Mouse (Mus musculus) Patski (cell line): Measurements from ENCODE around the gene Bspry. TPM values are rescaled to one million over a fixed set of nuclear protein-coding genes. Genes with fewer than 3 reads are reported as not detected.

Experiments
- ATAC-seq: fragments of 100-300 bp; one replicate; pipeline ENCODE4 v1.8.0; 2021
- CTCF ChIA-PET: fragments of 350-600 bp; sonication (Branson Sonifier 250); formaldehyde crosslinking; loops from one replicate; lab custom pipeline; 2022; ENCODE audit warnings: inconsistent platforms; lab: Charles Lee
- POLR2A ChIA-PET: fragments of 350-600 bp; sonication (Branson Sonifier 250); formaldehyde crosslinking; loops from one replicate; lab custom pipeline; 2022; ENCODE audit warnings: antibody characterized with exemption, inconsistent platforms; lab: Charles Lee
- DNase-seq: peaks from one replicate; pipeline ENCODE4 v3.0.0-alpha.2; 2011; ENCODE audit warnings: low read depth, low spot score
- H3K27me3 ChIP-seq: fragments of 371-371 bp; one replicate; pipeline ENCODE4 v1.5.1; 2021
- CTCF ChIP-seq: fragments of 100-300 bp; IDR thresholded peaks from one replicate; pipeline ENCODE4 v1.5.1; 2021
- in situ Hi-C: fragments of 300-500 bp; cut with MboI; formaldehyde crosslinking; loops from 3 replicates; pipeline ENCODE4 v1.11.1; 2018; ENCODE audit warnings: low pct_unique_long_range_greater_than_20kb, mixed read lengths
- polyA plus RNA-seq: library from polyadenylated mRNA; unstranded; gene quantifications from one replicate; pipeline ENCODE4 v1.2.3, GENCODE M21; 2021

The Bspry gene
- polyA plus RNA-seq, 1 experiment from 2014 or later, result 3.3 TPM

GRCm38 (mm10) chr4:62480709-62481605, 1.1 kb downstream of the Bspry start:
- no peak for DNase-seq
- in situ Hi-C loops, result no loop called here
- no peak for ATAC-seq
- no peak for TF ChIP-seq CTCF
- no peaks in the 10 kb centered on the region for H3K27me3 ChIP-seq
- ChIA-PET POLR2A (no interaction called here), CTCF (no interaction called here)

DNA sequence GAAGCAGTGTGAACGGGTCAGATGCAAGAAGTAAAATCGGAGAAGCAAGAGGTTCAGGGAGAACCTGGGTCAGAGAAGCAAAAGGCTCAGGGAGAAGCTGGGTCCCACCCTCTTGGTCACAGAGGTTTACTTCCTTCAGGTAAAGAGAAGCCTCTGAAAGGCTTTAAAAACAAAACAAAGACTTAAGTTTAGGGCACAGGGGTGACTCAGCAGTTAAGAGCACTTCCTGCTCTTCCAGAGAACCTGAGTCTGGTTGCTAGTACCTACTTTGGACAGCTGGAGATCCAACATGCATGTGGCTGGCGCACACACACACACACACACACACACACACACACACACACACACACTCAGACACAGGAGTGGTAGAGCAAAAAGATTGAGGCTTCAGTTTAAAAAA, 5.1 kb downstream of the Bspry start:
- in situ Hi-C loops, result no loop called here

DNA sequence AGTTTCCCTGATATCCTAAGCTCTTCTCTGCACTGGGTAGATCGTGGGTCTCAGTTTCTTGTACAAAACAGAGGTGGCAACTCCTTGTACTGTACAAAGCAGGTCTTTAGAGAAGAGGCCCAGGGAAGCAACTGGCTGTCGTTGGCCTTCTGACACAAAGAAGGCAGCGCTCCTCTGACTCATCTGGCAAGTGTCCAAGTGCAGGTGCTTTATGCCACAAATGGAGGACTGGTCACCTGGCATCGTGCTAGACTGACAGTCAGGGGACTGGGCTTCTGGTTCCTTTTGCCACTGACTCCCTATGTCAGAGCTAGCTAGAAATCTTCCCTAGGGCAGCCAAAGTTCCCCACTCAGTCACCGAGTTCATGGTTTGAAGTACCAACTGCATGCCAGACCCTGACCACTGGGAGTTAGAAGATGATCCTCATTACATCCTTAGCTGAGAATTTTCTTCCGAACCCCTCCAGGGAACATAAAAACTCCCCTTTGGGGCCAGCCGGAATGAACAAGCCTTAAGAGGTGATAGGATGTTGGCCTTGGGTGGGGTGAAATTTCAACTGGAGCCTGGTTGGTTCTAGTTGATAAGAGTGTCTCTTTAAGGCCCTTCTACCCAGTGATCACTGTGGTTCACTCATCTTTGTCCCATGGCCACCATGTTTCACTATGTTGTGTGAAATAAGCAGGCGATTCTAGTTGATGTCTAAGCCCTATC, 5.8 kb downstream of the Bspry start:
- ChIA-PET CTCF (interaction anchor here (1.0 to 1.1 kb wide), 2 partner anchors 9 to 33 kb away, joined by 3 to 4 read pairs; no protein-coding TSS in a partner anchor), POLR2A (interaction anchor here (0.7 kb wide), 2 partner anchors 31 to 55 kb away, joined by 3 read pairs; no protein-coding TSS in a partner anchor)
- no peaks in the 10 kb centered on the region for H3K27me3 ChIP-seq
- DNase-seq, result no peak
- in situ Hi-C loops, result no loop called here
- no peak for TF ChIP-seq CTCF
- no peak for ATAC-seq

More for the DNA sequence above, 5.1 kb downstream of the Bspry start:
- no peak for TF ChIP-seq CTCF
- ChIA-PET CTCF (interaction anchor here (1.0 kb wide), 1 partner anchor 9 kb away, joined by 4 read pairs; no protein-coding TSS in a partner anchor), POLR2A (interaction anchor here (0.7 kb wide), 2 partner anchors 30 to 54 kb away, joined by 3 read pairs; no protein-coding TSS in a partner anchor)
- DNase-seq (no peak), ATAC-seq (no peak)
- H3K27me3 ChIP-seq, result no peaks in the 10 kb centered on the region

DNA sequence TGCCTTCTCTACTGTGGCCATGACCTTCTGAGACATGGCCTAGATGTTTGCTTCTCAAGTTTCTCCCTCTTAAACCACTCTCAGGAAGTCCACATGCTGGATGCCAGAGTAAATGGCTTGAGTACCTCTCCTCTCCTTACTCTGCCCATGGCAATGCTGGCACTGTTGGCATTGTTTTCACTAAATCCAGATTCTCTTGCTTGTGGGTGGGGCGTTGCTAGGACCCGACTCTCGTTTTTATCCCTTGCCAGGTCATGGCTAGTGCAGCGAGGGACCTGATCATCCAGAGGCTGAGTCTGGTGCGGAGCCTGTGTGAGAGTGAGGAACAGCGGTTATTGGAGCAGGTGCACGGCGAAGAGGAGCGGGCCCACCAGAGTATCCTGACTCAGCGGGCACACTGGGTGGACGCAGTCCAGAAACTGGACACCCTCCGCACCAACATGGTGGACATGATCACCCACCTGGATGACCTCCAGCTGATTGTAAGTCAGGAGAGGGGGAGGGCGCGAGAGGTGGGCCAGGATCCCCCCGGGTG, 6.4 kb downstream of the Bspry start:
- ChIA-PET CTCF (interaction anchor here (1.1 kb wide), 1 partner anchor 32 kb away, joined by 3 read pairs; no protein-coding TSS in a partner anchor), POLR2A (no interaction called here)
- in situ Hi-C loops, result no loop called here
- DNase-seq (no peak), ATAC-seq (no peak)
- no peak for TF ChIP-seq CTCF
- H3K27me3 ChIP-seq, result no peaks in the 10 kb centered on the region

DNA sequence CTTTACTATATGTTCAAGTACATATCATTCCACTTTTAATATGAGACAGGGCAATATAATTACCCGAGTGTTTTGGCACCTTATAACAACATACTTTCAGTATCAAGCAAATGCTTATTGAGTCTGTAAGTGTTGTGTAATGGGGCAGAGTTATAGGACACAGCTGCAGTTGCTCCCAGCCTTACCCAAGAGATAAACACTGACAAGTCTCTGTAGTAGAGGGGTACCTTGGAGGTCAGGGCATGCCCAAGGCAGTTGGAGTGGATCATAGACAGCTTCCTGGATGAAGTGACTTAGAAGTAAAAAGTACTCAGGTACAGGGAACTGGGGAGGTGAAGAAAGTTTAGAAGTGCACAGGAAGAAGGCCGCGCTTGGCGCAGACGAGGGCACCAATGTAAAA, 7.3 kb downstream of the Bspry start:
- CTCF ChIA-PET, result no interaction called here
- ATAC-seq (no peak), DNase-seq (no peak)
- no peaks in the 10 kb centered on the region for H3K27me3 ChIP-seq
- no peak for TF ChIP-seq CTCF
- POLR2A ChIA-PET, result interaction anchor here (0.9 kb wide), 1 partner anchor 12 kb away, joined by 4 read pairs; no protein-coding TSS in a partner anchor
- in situ Hi-C loops, result no loop called here

GRCm38 (mm10) chr4:62487914-62488313, 8.1 kb downstream of the Bspry start:
- in situ Hi-C loops, result no loop called here
- ChIA-PET CTCF (no interaction called here), POLR2A (no interaction called here)
- H3K27me3 ChIP-seq, result no peaks in the 10 kb centered on the region
- no peak for TF ChIP-seq CTCF
- ATAC-seq, result no peak
- no peak for DNase-seq

- DNase-seq (no peak), ATAC-seq (no peak)
- in situ Hi-C loops, result no loop called here
- CTCF ChIA-PET, result no interaction called here
- no peak for TF ChIP-seq CTCF
- POLR2A ChIA-PET, result no interaction called here
- H3K27me3 ChIP-seq, result no peaks in the 10 kb centered on the region
Observed at GRCm38 (mm10) chr4:62492682-62493081, 12.8 kb downstream of the Bspry start.

DNA sequence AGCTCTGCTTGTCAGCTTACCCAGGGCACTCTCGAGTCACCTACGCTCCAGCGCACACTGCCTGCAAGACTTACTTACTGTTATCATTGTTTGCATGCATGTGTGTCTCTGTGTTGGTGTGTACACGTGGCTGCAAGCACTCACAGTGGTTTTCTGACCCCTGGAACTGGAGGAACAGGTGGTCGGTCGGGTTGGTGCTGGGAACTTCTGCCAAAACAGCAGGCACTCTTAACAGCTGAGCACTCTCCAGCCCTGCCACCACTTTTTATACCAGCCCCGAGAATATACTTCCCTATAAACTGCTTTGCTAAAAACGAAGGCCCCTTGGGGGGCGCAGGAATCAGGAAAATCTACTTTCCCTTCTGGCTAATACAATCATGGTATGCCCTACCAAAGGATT, 14.4 kb downstream of the Bspry start:
- ChIA-PET POLR2A (no interaction called here), CTCF (interaction anchor here (1.2 to 1.7 kb wide), 2 partner anchors 9 to 39 kb away, joined by 4 read pairs; no protein-coding TSS in a partner anchor)
- DNase-seq, result no peak
- H3K27me3 ChIP-seq, result no peaks in the 10 kb centered on the region
- in situ Hi-C loops, result no loop called here
- no peak for ATAC-seq
- TF ChIP-seq CTCF, result no peak

- ChIA-PET CTCF (no interaction called here), POLR2A (no interaction called here)
- ATAC-seq, result no peak
- in situ Hi-C loops, result no loop called here
- H3K27me3 ChIP-seq, result no peaks in the 10 kb centered on the region
- no peak for DNase-seq
- TF ChIP-seq CTCF, result no peak
Observed at GRCm38 (mm10) chr4:62495946-62496345, 16.1 kb downstream of the Bspry start.

- TF ChIP-seq CTCF, result no peak
- CTCF ChIA-PET, result interaction anchor here (2.5 kb wide), 1 partner anchor 11 kb away, joined by 9 read pairs; no protein-coding TSS in a partner anchor
- POLR2A ChIA-PET, result no interaction called here
- no peaks in the 10 kb centered on the region for H3K27me3 ChIP-seq
- ATAC-seq (peak; percentile 79), DNase-seq (peak; percentile 63)
- in situ Hi-C loops, result no loop called here
Observed at GRCm38 (mm10) chr4:62496815-62497214, 17.0 kb downstream of the Bspry start.
